Mouse (Mus musculus) left cerebral cortex, postnatal 36 days (tissue): ENCODE measurements at regions not wholly inside any gene's neighbourhood (a gene's known extent, or its start where the extent isn't known, plus 50 kb on each side); places are given as distances from the start of the nearest gene placed in this dataset.
"Not testable (repeated sequence)": the region's sequence is repeated elsewhere in the genome, so short reads cannot be mapped to it uniquely, and the experiment has no call there.

Source experiments
- DNase-seq, 2 experiments: peaks; one replicate each; pipeline ENCODE4 v3.0.0; 2021 to 2022; ENCODE audit warnings: low spot score in 2 of 2, mixed read lengths in 1 of 2
- intact Hi-C: fragments of 180-260 bp; cut with DNase I; formaldehyde crosslinking; loops from one replicate; pipeline ENCODE4 v1.15.1; 2025

- peak in 1 of 2 experiments; percentile 2 for DNase-seq
- intact Hi-C loops, result not testable (repeated sequence)
These were observed 613.3 kb upstream of the Ywhaq start for GRCm38 (mm10) chr12:22030717-22031116.

GRCm38 (mm10) chr12:22030263-22030662 is 612.8 kb upstream of the Ywhaq start:
- intact Hi-C loops, DNase-seq: not testable (repeated sequence)
